Mouse (Mus musculus) cerebellum, adult 2 months (tissue): ENCODE measurements around the gene Tpcn1. TPM values are rescaled to one million over a fixed set of nuclear protein-coding genes. Genes with fewer than 3 reads are reported as not detected.

Source experiments
- DNase-seq, 2 experiments: peaks; one replicate each; pipeline ENCODE4 v3.0.0; 2021
- H3K27ac ChIP-seq: fragments of 200-500 bp; 2 replicates; pipeline ENCODE4 v1.5.1; 2012; ENCODE audit warnings: low read length, control low read depth, inconsistent platforms; ENCODE audit not compliant: insufficient read depth
- H3K27me3 ChIP-seq: fragments of 200-500 bp; 2 replicates; pipeline ENCODE4 v1.6.1; 2012; ENCODE audit warnings: inconsistent platforms, mild to moderate bottlenecking, low read length, moderate library complexity; ENCODE audit not compliant: control insufficient read depth, insufficient read depth
- H3K4me1 ChIP-seq: fragments of 200-500 bp; 2 replicates; pipeline ENCODE4 v1.6.1; 2011; ENCODE audit warnings: low read length; ENCODE audit not compliant: control insufficient read depth, insufficient read depth
- H3K4me3 ChIP-seq: fragments of 200-500 bp; replicated peaks from 2 replicates; pipeline ENCODE3; 2011; ENCODE audit warnings: mild to moderate bottlenecking, low read depth, low read length, control low read depth; ENCODE audit not compliant: insufficient read depth
- CTCF ChIP-seq: fragments of 200-500 bp; IDR thresholded peaks from 2 replicates; pipeline ENCODE4 v1.5.1; 2011; ENCODE audit warnings: low read depth, mild to moderate bottlenecking, control low read depth, low read length, moderate library complexity, borderline replicate concordance; ENCODE audit not compliant: insufficient read depth
- POLR2A ChIP-seq: fragments of 200-500 bp; IDR thresholded peaks from 2 replicates; pipeline ENCODE4 v1.6.1; 2011; ENCODE audit warnings: low read length, control low read depth, borderline replicate concordance; ENCODE audit not compliant: insufficient read depth
- WGBS: fragments of 180-500 bp; shearing (Covaris S2); methylation state at CpG from one replicate; pipeline ENCODE4 v1.1.7; 2018; 5-methylcytosine and 5-hydroxymethylcytosine counted together
- polyA plus RNA-seq: library from polyadenylated mRNA; depleted of rRNA; stranded (reverse); fragments of >200 nt; gene quantifications from 2 replicates; pipeline ENCODE4 v1.2.3, GENCODE M21; 2012

The Tpcn1 gene
- polyA plus RNA-seq, 1 experiment, result 47.3 TPM

- TF ChIP-seq CTCF, result no peak
- no peak for TF ChIP-seq POLR2A
- Histone ChIP-seq H3K4me3 (no peak overlapping the region), H3K27ac (peak overlapping the region; percentile 32; the same call in 1 of the 2 replicates), H3K4me1 (peaks cover 41% of the 10 kb centered on the region), H3K27me3 (no peaks in the 10 kb centered on the region)
- peak in 1 of 2 experiments; percentile 52 for DNase-seq
- 21% methylated on average over 8 of the region's 8 CpGs for WGBS
These were observed 30.4 kb downstream of the Tpcn1 start for GRCm38 (mm10) chr5:120558041-120558440.

- TF ChIP-seq CTCF (no peak), POLR2A (no peak)
- Histone ChIP-seq H3K27me3 (no peaks in the 10 kb centered on the region), H3K4me1 (peaks cover 41% of the 10 kb centered on the region), H3K27ac (no peak overlapping the region), H3K4me3 (no peak overlapping the region)
- WGBS, result 66% methylated on average over 24 of the region's 24 CpGs
- peak in 1 of 2 experiments; percentile 37 for DNase-seq
These were observed 32.6 kb downstream of the Tpcn1 start for GRCm38 (mm10) chr5:120555871-120556270.

GRCm38 (mm10) chr5:120550673-120551072 is 37.8 kb downstream of the Tpcn1 start:
- no peak for TF ChIP-seq POLR2A
- TF ChIP-seq CTCF, result no peak
- Histone ChIP-seq H3K27me3 (no peaks in the 10 kb centered on the region), H3K4me3 (no peak overlapping the region), H3K4me1 (peaks cover 5% of the 10 kb centered on the region; the same call in 1 of the 2 replicates), H3K27ac (no peak overlapping the region)
- 98% methylated on average over 5 of the region's 5 CpGs for WGBS
- DNase-seq, result no peak

- H3K27ac ChIP-seq, result no peak overlapping the region
- 84% methylated on average over 5 of the region's 5 CpGs for whole genome bisulfite sequencing
- DNase-seq, result no peak
- TF ChIP-seq CTCF (no peak), POLR2A (no peak)
- H3K4me1 ChIP-seq, result peaks cover 3% of the 10 kb centered on the region; the same call in 1 of the 2 replicates
- no peaks in the 10 kb centered on the region for H3K27me3 ChIP-seq
- no peak overlapping the region for H3K4me3 ChIP-seq
These were observed 38.3 kb downstream of the Tpcn1 start for GRCm38 (mm10) chr5:120550137-120550536.

- DNase-seq, result no peak
- Histone ChIP-seq H3K4me1 (no peaks in the 10 kb centered on the region), H3K27me3 (no peaks in the 10 kb centered on the region), H3K4me3 (no peak overlapping the region), H3K27ac (no peak overlapping the region)
- WGBS, result 83% methylated on average over 11 of the region's 11 CpGs
- no peak for TF ChIP-seq CTCF
- no peak for TF ChIP-seq POLR2A
These were observed 40.1 kb downstream of the Tpcn1 start for GRCm38 (mm10) chr5:120548236-120548850.

GRCm38 (mm10) chr5:120536632-120537031 is 51.8 kb downstream of the Tpcn1 start:
- DNase-seq, result peak in 1 of 2 experiments; percentile 43
- no peaks in the 10 kb centered on the region for H3K27me3 ChIP-seq
- peaks cover 14% of the 10 kb centered on the region for H3K4me1 ChIP-seq
- H3K4me3 ChIP-seq, result no peak overlapping the region
- WGBS, result 42% methylated on average over 5 of the region's 5 CpGs
- peak overlapping the region; percentile 51 for H3K27ac ChIP-seq
- TF ChIP-seq POLR2A, result no peak
- TF ChIP-seq CTCF, result no peak

- Histone ChIP-seq H3K27ac (peak overlapping the region; percentile 51), H3K4me1 (peaks cover 14% of the 10 kb centered on the region), H3K27me3 (no peaks in the 10 kb centered on the region), H3K4me3 (no peak overlapping the region)
- 18% methylated on average over 13 of the region's 13 CpGs for WGBS
- TF ChIP-seq POLR2A (no peak), CTCF (no peak)
- peak; percentile 66 to 74 for DNase-seq
These were observed 52.4 kb downstream of the Tpcn1 start for GRCm38 (mm10) chr5:120536046-120536445.

- no peak overlapping the region for H3K27ac ChIP-seq
- no peaks in the 10 kb centered on the region for H3K27me3 ChIP-seq
- DNase-seq, result no peak
- peaks cover 14% of the 10 kb centered on the region for H3K4me1 ChIP-seq
- no peak overlapping the region for H3K4me3 ChIP-seq
- TF ChIP-seq POLR2A (no peak), CTCF (no peak)
- WGBS, result 25% methylated on average over 2 of the region's 2 CpGs
These were observed 53.8 kb downstream of the Tpcn1 start for GRCm38 (mm10) chr5:120534686-120535075.
